Mouse (Mus musculus) C2C12 (cell line): Measurements from ENCODE around the gene Galnt17.

Experiments used
- CTCF ChIP-seq: IDR thresholded peaks from one replicate; pipeline ENCODE4 v1.5.1; 2011; ENCODE audit not compliant: control insufficient read depth, insufficient read depth, insufficient read length
- MAX ChIP-seq: IDR thresholded peaks from one replicate; pipeline ENCODE4 v1.6.1; 2011; ENCODE audit warnings: mild to moderate bottlenecking, control low read depth
- MYOD1 ChIP-seq: IDR thresholded peaks from one replicate; pipeline ENCODE4 v1.6.1; 2011; ENCODE audit warnings: low read depth; ENCODE audit not compliant: control insufficient read depth, insufficient read length

DNA sequence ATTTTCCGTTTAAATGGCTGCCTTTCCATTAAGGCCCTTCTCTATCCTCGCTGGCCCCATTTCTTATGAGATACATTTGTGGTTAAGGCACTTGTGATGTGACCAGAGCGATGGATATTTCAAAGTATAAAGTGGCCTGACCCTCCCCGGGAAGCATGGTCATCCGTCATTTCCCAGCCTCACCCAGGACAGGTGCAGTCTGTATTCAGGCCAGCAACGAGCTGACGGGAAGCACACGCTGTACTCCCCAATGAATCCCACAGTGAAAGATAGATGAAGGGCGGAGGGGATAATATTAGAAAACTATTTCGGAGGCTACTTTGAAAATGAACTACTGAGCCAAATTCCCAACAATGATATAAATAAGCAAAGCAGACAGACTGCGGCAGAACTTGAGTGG lies 44.2 kb downstream of the Galnt17 start:
- TF ChIP-seq MYOD1 (no peak), CTCF (no peak), MAX (no peak)
